Mouse (Mus musculus) thymus, adult 2 months (tissue): ENCODE measurements at regions not wholly inside any gene's neighbourhood (a gene's known extent, or its start where the extent isn't known, plus 50 kb on each side); places are given as distances from the start of the nearest gene placed in this dataset.

Experiments used
- CTCF ChIP-seq: fragments of 200-500 bp; IDR thresholded peaks from 2 replicates; pipeline ENCODE4 v1.5.1; 2012; ENCODE audit warnings: mild to moderate bottlenecking, control low read depth, low read length, moderate library complexity, borderline replicate concordance; ENCODE audit not compliant: control insufficient read depth, poor library complexity, insufficient read depth; ENCODE audit errors: extremely low read depth
- POLR2A ChIP-seq: fragments of 200-500 bp; IDR thresholded peaks from 2 replicates; pipeline ENCODE4 v1.6.1; 2012; ENCODE audit warnings: mild to moderate bottlenecking, low read length, control low read depth, moderate library complexity; ENCODE audit not compliant: control insufficient read depth, poor library complexity, insufficient read depth; ENCODE audit errors: extremely low read depth

DNA sequence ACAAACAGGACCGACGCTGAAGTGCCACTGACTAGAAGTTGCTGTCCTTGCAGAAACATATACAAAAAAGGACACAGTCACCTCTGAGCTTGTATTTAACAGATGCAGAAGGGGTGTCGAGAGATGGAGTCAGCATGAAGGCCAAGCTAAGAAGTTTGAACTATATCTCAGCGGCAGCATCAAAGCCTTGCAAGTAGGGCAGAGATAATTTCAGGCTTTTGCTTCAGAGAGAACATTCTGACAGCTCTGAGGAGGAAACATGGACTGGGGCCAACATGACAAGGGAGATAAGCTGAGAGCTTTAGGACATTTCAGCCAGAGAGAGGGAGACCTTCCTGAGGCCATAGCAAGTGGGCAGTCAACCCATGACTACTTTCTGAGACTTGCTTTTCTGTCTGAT is 856.7 kb downstream of the Epha4 start:
- TF ChIP-seq CTCF (no peak), POLR2A (no peak)
